In genomic region chr14:73507200-73507599, GRCm38 (mm10) we compare ENCODE assay signal across 14 mouse cellular contexts. TPM values are rescaled to one million over a fixed set of nuclear protein-coding genes. Genes with fewer than 3 reads are reported as not detected.
DNase-seq lines count a peak whose midpoint lies in the region; ATAC-seq and TF ChIP-seq lines count a peak whose summit lies in the region.
"Had no signal": no experiment of that assay in that cellular context is flagged by ENCODE, and none has a peak within 500 bp of the region (broad histone marks: within the 10 kb centered on the region; RNA-seq: fewer than 3 reads in every experiment).

No protein-coding gene starts in this region.

- H3K4me3 ChIP-seq in heart, embryonic 12.5 days, result no peak overlapping the region
- H3K4me3 ChIP-seq in heart, embryonic 11.5 days (ENCODE audit: low read depth, low read length), result no peak overlapping the region
- no peak overlapping the region for H3K4me3 ChIP-seq in liver, postnatal 0 days (ENCODE audit: low read depth, low read length)
- H3K4me3 ChIP-seq: embryonic facial prominence, embryonic 10.5 days; forebrain, embryonic 15.5 days; midbrain, embryonic 10.5 days had no signal

- WGBS in heart, embryonic 12.5 days, result 81% methylated on average over 15 of the region's 15 CpGs
- WGBS in heart, embryonic 11.5 days (ENCODE audit: insufficient replicate concordance), result 84% methylated on average over 15 of the region's 15 CpGs
- WGBS in liver, postnatal 0 days (ENCODE audit: insufficient replicate concordance), result 72% methylated on average over 15 of the region's 15 CpGs

- H3K9me3 ChIP-seq in heart, embryonic 12.5 days (replicated peaks), result no peaks in the 10 kb centered on the region
- no peaks in the 10 kb centered on the region for H3K9me3 ChIP-seq in heart, embryonic 11.5 days (replicated peaks; ENCODE audit: control insufficient read depth, low read length)
- H3K9me3 ChIP-seq in liver, postnatal 0 days (ENCODE audit: low read length), result no peaks in the 10 kb centered on the region
- H3K9me3 ChIP-seq: embryonic facial prominence, embryonic 10.5 days; forebrain, embryonic 15.5 days; midbrain, embryonic 10.5 days had no signal

- DNase-seq in 416B (ENCODE audit: low read depth), result peak; percentile 65
- DNase-seq in T-cell, adult 2 months (ENCODE audit: low spot score), result peak; percentile 32
- DNase-seq in liver, postnatal 0 days, result no peak
- DNase-seq in right cerebral cortex, adult 2 months (ENCODE audit: low spot score in 2 of 2), result no peak
- DNase-seq in adrenal gland, adult 2 months, result no peak
- DNase-seq: adrenal gland, postnatal 25 days; cerebellum, adult 9-10 months; thymus, postnatal 36 days had no signal

- 0 out of 2 replicates have a peak overlapping the region, but pooled peaks have one; percentile 11 for H3K4me2 ChIP-seq in heart, embryonic 12.5 days
- H3K4me2 ChIP-seq in heart, embryonic 11.5 days, result no peak overlapping the region
- H3K4me2 ChIP-seq in liver, postnatal 0 days (ENCODE audit: low read depth, low read length), result 0 out of 2 replicates have a peak overlapping the region, but pooled peaks have one; percentile 35
- H3K4me2 ChIP-seq: forebrain, embryonic 15.5 days had no signal

- ATAC-seq in heart, embryonic 12.5 days (ENCODE audit: insufficient number of reproducible peaks, low FRiP score), result no peak
- no peak for ATAC-seq in heart, embryonic 11.5 days (replicated peaks; ENCODE audit: insufficient number of reproducible peaks, low FRiP score, low TSS enrichment)
- no peak for ATAC-seq in liver, postnatal 0 days
- ATAC-seq: forebrain, embryonic 15.5 days; hindbrain, embryonic 16.5 days had no signal

- TF ChIP-seq EP300 in liver, postnatal 0 days (IDR thresholded peaks at IDR 0.05; ENCODE audit: low read depth), result no peak

- peaks cover 8% of the 10 kb centered on the region for H3K36me3 ChIP-seq in heart, embryonic 12.5 days
- H3K36me3 ChIP-seq in heart, embryonic 11.5 days (ENCODE audit: control insufficient read depth, insufficient read depth, low read length), result no peaks in the 10 kb centered on the region
- H3K36me3 ChIP-seq in liver, postnatal 0 days (replicated peaks; ENCODE audit: insufficient read depth, low read length), result peaks cover 4% of the 10 kb centered on the region
- H3K36me3 ChIP-seq: forebrain, embryonic 15.5 days had no signal

- H3K9ac ChIP-seq in heart, embryonic 12.5 days, result no peak overlapping the region
- H3K9ac ChIP-seq in heart, embryonic 11.5 days (ENCODE audit: low read depth, low read length), result no peak overlapping the region
- H3K9ac ChIP-seq in liver, postnatal 0 days (replicated peaks), result no peak overlapping the region
- H3K9ac ChIP-seq: forebrain, embryonic 15.5 days had no signal

- H3K27ac ChIP-seq in heart, embryonic 12.5 days (ENCODE audit: poor library complexity, severe bottlenecking), result no peak overlapping the region
- H3K27ac ChIP-seq in heart, embryonic 11.5 days (ENCODE audit: low read depth, low read length), result no peak overlapping the region
- H3K27ac ChIP-seq in liver, postnatal 0 days (ENCODE audit: low read depth), result no peak overlapping the region
- H3K27ac ChIP-seq: embryonic facial prominence, embryonic 10.5 days; forebrain, embryonic 15.5 days; midbrain, embryonic 10.5 days had no signal

- no peak for TF ChIP-seq CTCF in liver, postnatal 0 days (IDR thresholded peaks at IDR 0.05; ENCODE audit: low read depth)

- H3K4me1 ChIP-seq in heart, embryonic 12.5 days (replicated peaks), result peaks cover 20% of the 10 kb centered on the region
- peaks cover 14% of the 10 kb centered on the region for H3K4me1 ChIP-seq in heart, embryonic 11.5 days (ENCODE audit: control insufficient read depth, insufficient read depth, low read length)
- peaks cover 8% of the 10 kb centered on the region; the same call in 1 of the 2 replicates for H3K4me1 ChIP-seq in liver, postnatal 0 days (ENCODE audit: insufficient read depth)

- H3K27me3 ChIP-seq in heart, embryonic 12.5 days (replicated peaks), result no peaks in the 10 kb centered on the region
- no peaks in the 10 kb centered on the region for H3K27me3 ChIP-seq in heart, embryonic 11.5 days (ENCODE audit: control insufficient read depth, insufficient read depth, low read length)
- no peaks in the 10 kb centered on the region for H3K27me3 ChIP-seq in liver, postnatal 0 days (ENCODE audit: insufficient read depth, low read length)
- H3K27me3 ChIP-seq: forebrain, embryonic 15.5 days had no signal

RNA-seq across cellular contexts. Expression of gene Med4, which starts 2.6 kb away (rescaled TPM):
- polyA plus RNA-seq in heart, embryonic 12.5 days (2016; fragmentation: Nextera tagmentation; extraction: Ambion mirVana), result 52.8 and 54.2 TPM in 2 replicates
- polyA plus RNA-seq in heart, embryonic 11.5 days (2014; fragmentation: Nextera tagmentation; extraction: Ambion mirVana), result 60.8 and 63.8 TPM in 2 replicates
- polyA plus RNA-seq in liver, postnatal 0 days (2015; fragmentation: Nextera tagmentation; extraction: Ambion mirVana), result 18.7 and 20.4 TPM in 2 replicates
- 10 to 100 TPM; 21.6 to 22.5 TPM for total RNA-seq in adrenal gland, adult 2 months (2021)
- polyA plus RNA-seq in adrenal gland, adult 2 months (2012; rRNA removed), result 3.5 and 4.1 TPM in 2 replicates

RNA-seq across cellular contexts. Expression of gene Sucla2, which starts 17.9 kb away (rescaled TPM):
- polyA plus RNA-seq in heart, embryonic 12.5 days (2016; fragmentation: Nextera tagmentation; extraction: Ambion mirVana), result 200 and 204 TPM in 2 replicates
- polyA plus RNA-seq in heart, embryonic 11.5 days (2014; fragmentation: Nextera tagmentation; extraction: Ambion mirVana), result 180 and 205 TPM in 2 replicates
- polyA plus RNA-seq in liver, postnatal 0 days (2015; fragmentation: Nextera tagmentation; extraction: Ambion mirVana), result 99.7 and 102 TPM in 2 replicates
- 100 to 1,000 TPM; 303 to 488 TPM for total RNA-seq in adrenal gland, adult 2 months (2021)
- 25.6 and 34.3 TPM in 2 replicates for polyA plus RNA-seq in adrenal gland, adult 2 months (2012; rRNA removed)

RNA-seq across cellular contexts. Expression of gene Nudt15, which starts 40.8 kb away (rescaled TPM):
- 4.8 and 5.1 TPM in 2 replicates for polyA plus RNA-seq in heart, embryonic 12.5 days (2016; fragmentation: Nextera tagmentation; extraction: Ambion mirVana)
- 4.2 and 5.6 TPM in 2 replicates for polyA plus RNA-seq in heart, embryonic 11.5 days (2014; fragmentation: Nextera tagmentation; extraction: Ambion mirVana)
- polyA plus RNA-seq in liver, postnatal 0 days (2015; fragmentation: Nextera tagmentation; extraction: Ambion mirVana), result 1.6 and 1.9 TPM in 2 replicates
- 1 to 10 TPM; 4.6 to 7.7 TPM for total RNA-seq in adrenal gland, adult 2 months (2021)
- polyA plus RNA-seq in adrenal gland, adult 2 months (2012; rRNA removed), result 0.90 and 1.2 TPM in 2 replicates

Comparison
In these comparisons a context has a peak if more than half of its experiments do, and no peak if none do; other contexts are left out.
1. DNase-seq: peak in 416B (single experiment) and T-cell, adult 2 months (single experiment); none in liver, postnatal 0 days (single experiment), right cerebral cortex, adult 2 months (0 of 2) and adrenal gland, adult 2 months (single experiment).